Comparison of ENCODE assay signal across 7 mouse cellular contexts in genomic region chr2:118976282-118976929, GRCm38 (mm10). TPM values are rescaled to one million over a fixed set of nuclear protein-coding genes. Genes with fewer than 3 reads are reported as not detected.
DNase-seq lines count a peak whose midpoint lies in the region; ATAC-seq and TF ChIP-seq lines count a peak whose summit lies in the region.

No protein-coding gene starts in this region.

- 1% methylated on average over 57 of the region's 57 CpGs for WGBS in embryonic facial prominence, embryonic 12.5 days
- 3% methylated on average over 57 of the region's 57 CpGs for WGBS in kidney, adult 2 months
- 1% methylated on average over 57 of the region's 57 CpGs for WGBS in limb, embryonic 11.5 days
- 1% methylated on average over 57 of the region's 57 CpGs for WGBS in midbrain, embryonic 13.5 days
- 3% methylated on average over 56 of the region's 57 CpGs for WGBS in small intestine, adult 2 months

- peak overlapping the region; percentile 68 for H3K4me2 ChIP-seq in embryonic facial prominence, embryonic 12.5 days (replicated peaks)
- H3K4me2 ChIP-seq in limb, embryonic 11.5 days (ENCODE audit: low read depth, severe bottlenecking): peak overlapping the region; percentile 61
- H3K4me2 ChIP-seq in midbrain, embryonic 13.5 days (replicated peaks): peak overlapping the region; percentile 82

- H3K4me1 ChIP-seq in embryonic facial prominence, embryonic 12.5 days: no peaks in the 10 kb centered on the region
- H3K4me1 ChIP-seq in kidney, adult 2 months (ENCODE audit: control insufficient read depth, insufficient read depth, low read length): peaks cover 6% of the 10 kb centered on the region; the same call in 1 of the 2 replicates
- H3K4me1 ChIP-seq in limb, embryonic 11.5 days (ENCODE audit: control insufficient read depth, insufficient read depth, low read length): 0 out of 2 replicates have a peak, but pooled peaks cover 4% of the 10 kb centered on the region
- H3K4me1 ChIP-seq in midbrain, embryonic 13.5 days (replicated peaks): peaks cover 18% of the 10 kb centered on the region
- H3K4me1 ChIP-seq in small intestine, adult 2 months (ENCODE audit: control insufficient read depth, insufficient read depth, insufficient read length, low read length): peaks cover 2% of the 10 kb centered on the region

- TF ChIP-seq CTCF in kidney, adult 2 months (conservative IDR thresholded peaks at IDR 0.05; ENCODE audit: insufficient read depth, insufficient read length, low read depth, low read length): peak; percentile 65
- TF ChIP-seq CTCF in small intestine, adult 2 months (IDR thresholded peaks at IDR 0.05; ENCODE audit: extremely low read depth, insufficient read length, insufficient replicate concordance, low read depth, low read length): peak; percentile 64

- H3K9me3 ChIP-seq in embryonic facial prominence, embryonic 12.5 days: no peaks in the 10 kb centered on the region
- no peaks in the 10 kb centered on the region for H3K9me3 ChIP-seq in limb, embryonic 11.5 days (ENCODE audit: control insufficient read depth, low read length)
- no peaks in the 10 kb centered on the region for H3K9me3 ChIP-seq in midbrain, embryonic 13.5 days

- H3K27ac ChIP-seq in embryonic facial prominence, embryonic 12.5 days: no peak overlapping the region
- no peak overlapping the region for H3K27ac ChIP-seq in kidney, adult 2 months (ENCODE audit: insufficient read depth, low read depth, low read length)
- no peak overlapping the region for H3K27ac ChIP-seq in limb, embryonic 11.5 days (replicated peaks; ENCODE audit: low read depth, low read length)
- H3K27ac ChIP-seq in midbrain, embryonic 13.5 days: no peak overlapping the region
- H3K27ac ChIP-seq in small intestine, adult 2 months (ENCODE audit: insufficient read depth, low read depth, low read length): no peak overlapping the region

- no peak for TF ChIP-seq POLR2A in kidney, adult 2 months (IDR thresholded peaks at IDR 0.05; ENCODE audit: low read depth, low read length)
- TF ChIP-seq POLR2A in small intestine, adult 2 months (IDR thresholded peaks at IDR 0.05; ENCODE audit: low read depth, low read length): no peak

- peak overlapping the region; percentile 47 for H3K4me3 ChIP-seq in embryonic facial prominence, embryonic 12.5 days
- H3K4me3 ChIP-seq in kidney, adult 2 months (ENCODE audit: insufficient read depth, low read depth, low read length): peak overlapping the region; percentile 62
- peak overlapping the region; percentile 39 for H3K4me3 ChIP-seq in limb, embryonic 11.5 days (ENCODE audit: low read depth, low read length)
- H3K4me3 ChIP-seq in midbrain, embryonic 13.5 days (replicated peaks): peak overlapping the region; percentile 58
- H3K4me3 ChIP-seq in small intestine, adult 2 months (ENCODE audit: low read depth, low read length): peak overlapping the region; percentile 64

- peak; percentile 81; the same call in 1 of the 2 replicates for ATAC-seq in embryonic facial prominence, embryonic 12.5 days (ENCODE audit: insufficient number of reproducible peaks, insufficient read depth, low FRiP score, low TSS enrichment)
- ATAC-seq in limb, embryonic 11.5 days (ENCODE audit: insufficient number of reproducible peaks, low FRiP score, low TSS enrichment, low read depth): peak; percentile 44; the same call in 1 of the 2 replicates
- peak; percentile 85 for ATAC-seq in midbrain, embryonic 13.5 days

- H3K9ac ChIP-seq in embryonic facial prominence, embryonic 12.5 days: peak overlapping the region; percentile 55
- H3K9ac ChIP-seq in limb, embryonic 11.5 days (ENCODE audit: low read length): peak overlapping the region; percentile 59
- H3K9ac ChIP-seq in midbrain, embryonic 13.5 days (replicated peaks): peak overlapping the region; percentile 81

- no peaks in the 10 kb centered on the region for H3K36me3 ChIP-seq in embryonic facial prominence, embryonic 12.5 days
- no peaks in the 10 kb centered on the region for H3K36me3 ChIP-seq in kidney, adult 2 months (ENCODE audit: control insufficient read depth, insufficient read depth, low read length)
- H3K36me3 ChIP-seq in limb, embryonic 11.5 days (ENCODE audit: control insufficient read depth, insufficient read depth, low read length): no peaks in the 10 kb centered on the region
- H3K36me3 ChIP-seq in midbrain, embryonic 13.5 days: no peaks in the 10 kb centered on the region
- no peaks in the 10 kb centered on the region for H3K36me3 ChIP-seq in small intestine, adult 2 months (ENCODE audit: control insufficient read depth, insufficient read depth, low read length)

- peaks cover 50% of the 10 kb centered on the region for H3K27me3 ChIP-seq in embryonic facial prominence, embryonic 12.5 days
- no peaks in the 10 kb centered on the region for H3K27me3 ChIP-seq in kidney, adult 2 months (replicated peaks; ENCODE audit: control insufficient read depth, insufficient read depth, low read length)
- peaks cover 30% of the 10 kb centered on the region for H3K27me3 ChIP-seq in limb, embryonic 11.5 days (ENCODE audit: control insufficient read depth, insufficient read depth, low read length)
- peaks cover 59% of the 10 kb centered on the region for H3K27me3 ChIP-seq in midbrain, embryonic 13.5 days
- H3K27me3 ChIP-seq in small intestine, adult 2 months (ENCODE audit: control insufficient read depth, insufficient read depth, low read length): peaks cover 22% of the 10 kb centered on the region

- DNase-seq in adrenal gland, postnatal 36 days: peak; percentile 92 to 94
- DNase-seq in heart, adult 18-20 months: peak; percentile 92 to 95
- peak; percentile 93 for DNase-seq in kidney, adult 2 months
- DNase-seq in limb, embryonic 11.5 days (ENCODE audit: low spot score): peak; percentile 90

RNA-seq across cellular contexts. Expression of gene Chst14, which starts 50.1 kb away (rescaled TPM):
- total RNA-seq in adrenal gland, postnatal 36 days (2021): 10 to 100 TPM in 1 of 2 experiments, 1 to 10 TPM in 1; 9.7 to 15.0 TPM
- polyA plus RNA-seq in embryonic facial prominence, embryonic 12.5 days (2016; fragmentation: Nextera tagmentation; extraction: Ambion mirVana): 48.1 and 51.0 TPM in 2 replicates
- total RNA-seq in heart, adult 18-20 months (2021): 1 to 10 TPM; 6.9 to 7.9 TPM
- 7.4 and 8.0 TPM in 2 replicates for polyA plus RNA-seq in kidney, adult 2 months (2012; rRNA removed)
- 34.9 and 35.5 TPM in 2 replicates for polyA plus RNA-seq in limb, embryonic 11.5 days (2014; fragmentation: Nextera tagmentation; extraction: Ambion mirVana)
- 6.2 and 6.6 TPM in 2 replicates for polyA plus RNA-seq in midbrain, embryonic 13.5 days (2015; fragmentation: Nextera tagmentation; extraction: Ambion mirVana)
- 3.8 and 4.0 TPM in 2 replicates for polyA plus RNA-seq in small intestine, adult 2 months (2012; rRNA removed)

RNA-seq across cellular contexts. Expression of gene Ccdc32, which starts 52.8 kb away (rescaled TPM):
- 10 to 100 TPM; 16.7 to 18.8 TPM for total RNA-seq in adrenal gland, postnatal 36 days (2021)
- polyA plus RNA-seq in embryonic facial prominence, embryonic 12.5 days (2016; fragmentation: Nextera tagmentation; extraction: Ambion mirVana): 22.6 and 23.3 TPM in 2 replicates
- 10 to 100 TPM; 10.3 to 12.1 TPM for total RNA-seq in heart, adult 18-20 months (2021)
- 9.5 and 11.9 TPM in 2 replicates for polyA plus RNA-seq in kidney, adult 2 months (2012; rRNA removed)
- 19.8 and 20.7 TPM in 2 replicates for polyA plus RNA-seq in limb, embryonic 11.5 days (2014; fragmentation: Nextera tagmentation; extraction: Ambion mirVana)
- 30.7 and 31.9 TPM in 2 replicates for polyA plus RNA-seq in midbrain, embryonic 13.5 days (2015; fragmentation: Nextera tagmentation; extraction: Ambion mirVana)
- 3.9 and 10.0 TPM in 2 replicates for polyA plus RNA-seq in small intestine, adult 2 months (2012; rRNA removed)

RNA-seq across cellular contexts. Expression of gene Rpusd2, which starts 58.2 kb away (rescaled TPM):
- 1 to 10 TPM; 5.0 to 5.1 TPM for total RNA-seq in adrenal gland, postnatal 36 days (2021)
- 4.6 and 6.0 TPM in 2 replicates for polyA plus RNA-seq in embryonic facial prominence, embryonic 12.5 days (2016; fragmentation: Nextera tagmentation; extraction: Ambion mirVana)
- total RNA-seq in heart, adult 18-20 months (2021): 1 to 10 TPM; 4.5 to 4.8 TPM
- 3.6 and 4.0 TPM in 2 replicates for polyA plus RNA-seq in kidney, adult 2 months (2012; rRNA removed)
- polyA plus RNA-seq in limb, embryonic 11.5 days (2014; fragmentation: Nextera tagmentation; extraction: Ambion mirVana): 6.1 and 7.2 TPM in 2 replicates
- polyA plus RNA-seq in midbrain, embryonic 13.5 days (2015; fragmentation: Nextera tagmentation; extraction: Ambion mirVana): 5.6 and 5.8 TPM in 2 replicates
- polyA plus RNA-seq in small intestine, adult 2 months (2012; rRNA removed): 1.1 and 1.9 TPM in 2 replicates
